Mouse (Mus musculus) hindbrain, embryonic 11.5 days (tissue): ENCODE results near the gene Spred2. TPM values are rescaled to one million over a fixed set of nuclear protein-coding genes. Genes with fewer than 3 reads are reported as not detected.
"Not testable (repeated sequence)": the region's sequence is repeated elsewhere in the genome, so short reads cannot be mapped to it uniquely, and the experiment has no call there.

Source experiments
- ATAC-seq: fragments of 200-750 bp; cut with Nextera tagmentation; 2 replicates; pipeline ENCODE4 v1.8.0; 2017; ENCODE audit warnings: mild to moderate bottlenecking, moderate TSS enrichment, moderate library complexity; ENCODE audit not compliant: low FRiP score
- DNase-seq: peaks from one replicate; pipeline ENCODE4 v3.0.0-alpha.2; 2015; ENCODE audit warnings: low spot score
- H3K27ac ChIP-seq: fragments of 300-500 bp; sonication (generic); 2 replicates; pipeline ENCODE4 v1.5.1; 2014; ENCODE audit warnings: mild to moderate bottlenecking, low read depth, low read length
- H3K27me3 ChIP-seq: fragments of 300-500 bp; sonication (generic); 2 replicates; pipeline ENCODE4 v1.6.1; 2014; ENCODE audit warnings: mild to moderate bottlenecking, low read length, moderate library complexity, mixed read lengths; ENCODE audit not compliant: control insufficient read depth, insufficient read depth
- H3K36me3 ChIP-seq: fragments of 300-500 bp; sonication (generic); 2 replicates; pipeline ENCODE4 v1.6.1; 2014; ENCODE audit warnings: mild to moderate bottlenecking, low read length, moderate library complexity, mixed read lengths; ENCODE audit not compliant: control insufficient read depth, insufficient read depth
- H3K4me1 ChIP-seq: fragments of 300-500 bp; sonication (generic); replicated peaks from 2 replicates; pipeline ENCODE4 v1.6.1; 2014; ENCODE audit warnings: low read length, mixed read lengths; ENCODE audit not compliant: control insufficient read depth, insufficient read depth
- H3K4me2 ChIP-seq: fragments of 300-500 bp; sonication (generic); replicated peaks from 2 replicates; pipeline ENCODE4 v1.6.1; 2014; ENCODE audit warnings: mild to moderate bottlenecking, low read depth, low read length
- H3K4me3 ChIP-seq: fragments of 300-500 bp; sonication (generic); 2 replicates; pipeline ENCODE4 v1.5.1; 2014; ENCODE audit warnings: low read depth, low read length
- H3K9ac ChIP-seq: fragments of 300-500 bp; sonication (generic); 2 replicates; pipeline ENCODE4 v1.6.1; 2014; ENCODE audit warnings: low read depth, low read length
- H3K9me3 ChIP-seq: fragments of 300-500 bp; sonication (generic); 2 replicates; pipeline ENCODE4 v1.6.1; 2016; ENCODE audit warnings: low read length; ENCODE audit not compliant: control insufficient read depth
- WGBS: fragments of 180-500 bp; shearing (Covaris S2); extraction: QIAGEN DNeasy Blood & Tissue Kit; methylation state at CpG from one replicate; pipeline ENCODE4 v1.1.7; 2014; 5-methylcytosine and 5-hydroxymethylcytosine counted together
- polyA plus RNA-seq: library from polyadenylated mRNA; unstranded; fragments of >200 nt; fragmentation: Nextera tagmentation; extraction: Ambion mirVana; gene quantifications from 2 replicates; pipeline ENCODE4 v1.2.1, GENCODE M21; 2014

Spred2 gene
- polyA plus RNA-seq, 1 experiment from 2014 or later = 6.2 TPM

- H3K4me2 ChIP-seq = no peak overlapping the region
- H3K4me1 ChIP-seq = no peaks in the 10 kb centered on the region; the same call in 1 of the 2 replicates
- DNase-seq = no peak
- H3K4me3 ChIP-seq = no peak overlapping the region
- WGBS = 66% methylated on average over 3 of the region's 3 CpGs
- H3K27me3 ChIP-seq = no peaks in the 10 kb centered on the region
- no peak overlapping the region for H3K9ac ChIP-seq
- no peaks in the 10 kb centered on the region for H3K9me3 ChIP-seq
- ATAC-seq = no peak
- H3K27ac ChIP-seq = no peak overlapping the region
- no peaks in the 10 kb centered on the region for H3K36me3 ChIP-seq
Observed at GRCm38 (mm10) chr11:20045586-20045985, 121.4 kb downstream of the Spred2 start.

DNA sequence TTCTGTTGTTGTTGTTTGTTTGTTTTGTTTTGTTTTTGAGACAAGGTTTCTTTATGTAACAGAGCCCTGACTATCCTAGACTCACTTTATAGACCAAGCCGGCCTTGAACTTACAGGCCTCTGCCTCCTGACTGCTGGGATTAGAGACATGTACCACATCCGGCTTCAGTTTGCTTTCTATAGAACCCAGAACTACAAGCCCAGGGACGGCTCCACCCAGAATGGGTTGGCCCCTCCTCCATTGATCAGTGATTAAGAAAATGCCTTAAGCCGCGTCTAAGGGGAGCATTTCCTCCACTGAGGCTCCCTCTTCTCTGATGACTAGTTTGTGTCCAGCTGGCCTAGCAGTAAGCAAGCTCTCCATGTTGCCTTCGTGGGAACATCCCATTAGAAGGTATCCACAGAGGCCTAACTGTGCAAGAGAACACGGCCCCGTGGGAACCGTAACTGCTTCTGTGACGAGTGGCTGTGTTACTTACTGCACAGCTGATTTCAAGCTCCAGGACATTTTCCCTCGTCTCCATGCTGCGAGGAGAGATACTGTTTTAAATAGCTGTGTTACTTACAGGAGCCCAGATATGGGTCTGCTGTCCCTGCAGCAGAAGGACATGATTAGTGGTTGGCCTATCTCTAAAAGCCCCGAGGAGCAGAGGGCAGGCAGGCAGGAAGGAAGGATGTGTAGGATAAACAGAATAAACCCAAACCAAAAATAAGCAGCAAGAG is 128.8 kb downstream of the Spred2 start:
- H3K36me3 ChIP-seq = 0 out of 2 replicates have a peak, but pooled peaks cover 3% of the 10 kb centered on the region
- ATAC-seq (no peak), DNase-seq (no peak)
- H3K27ac ChIP-seq = no peak overlapping the region
- no peaks in the 10 kb centered on the region for H3K9me3 ChIP-seq
- H3K9ac ChIP-seq = no peak overlapping the region
- no peaks in the 10 kb centered on the region for H3K4me1 ChIP-seq
- no peak overlapping the region for H3K4me2 ChIP-seq
- 72% methylated on average over 13 of the region's 13 CpGs for WGBS
- no peak overlapping the region for H3K4me3 ChIP-seq
- no peaks in the 10 kb centered on the region for H3K27me3 ChIP-seq

DNA sequence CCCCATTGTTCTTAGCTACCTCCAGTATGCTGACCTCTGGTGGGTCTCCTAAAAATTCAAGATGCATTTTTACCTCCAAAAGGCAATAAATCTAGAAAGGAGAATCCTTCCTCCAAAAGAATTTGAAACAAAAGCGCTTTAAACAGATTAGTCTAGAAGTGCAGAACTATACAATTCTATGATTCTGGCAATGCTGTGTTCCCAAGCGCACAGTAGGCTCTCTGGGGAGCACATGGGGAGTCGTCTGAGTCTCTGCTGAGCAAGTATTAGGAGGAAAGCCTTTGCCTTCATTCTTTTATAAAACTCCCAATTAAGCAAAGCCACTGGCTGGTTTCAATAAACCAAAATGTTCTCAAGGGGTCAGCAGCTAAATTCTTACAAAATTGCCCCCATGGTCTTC is 129.8 kb downstream of the Spred2 start:
- WGBS = 84% methylated on average over 3 of the region's 3 CpGs
- ATAC-seq = no peak

GRCm38 (mm10) chr11:20054617-20055016 is 130.4 kb downstream of the Spred2 start:
- Histone ChIP-seq H3K4me2 (no peak overlapping the region), H3K27ac (no peak overlapping the region), H3K36me3 (0 out of 2 replicates have a peak, but pooled peaks cover 6% of the 10 kb centered on the region), H3K9ac (no peak overlapping the region), H3K27me3 (no peaks in the 10 kb centered on the region), H3K4me3 (no peak overlapping the region), H3K4me1 (no peaks in the 10 kb centered on the region), H3K9me3 (no peaks in the 10 kb centered on the region)
- no peak for ATAC-seq
- no peak for DNase-seq
- WGBS = 57% methylated on average over 5 of the region's 5 CpGs

More for the DNA sequence above, 129.8 kb downstream of the Spred2 start:
- Histone ChIP-seq H3K4me3 (no peak overlapping the region), H3K4me2 (no peak overlapping the region), H3K9me3 (no peaks in the 10 kb centered on the region), H3K4me1 (no peaks in the 10 kb centered on the region), H3K27me3 (no peaks in the 10 kb centered on the region), H3K36me3 (0 out of 2 replicates have a peak, but pooled peaks cover 6% of the 10 kb centered on the region), H3K27ac (no peak overlapping the region), H3K9ac (no peak overlapping the region)
- no peak for DNase-seq

DNA sequence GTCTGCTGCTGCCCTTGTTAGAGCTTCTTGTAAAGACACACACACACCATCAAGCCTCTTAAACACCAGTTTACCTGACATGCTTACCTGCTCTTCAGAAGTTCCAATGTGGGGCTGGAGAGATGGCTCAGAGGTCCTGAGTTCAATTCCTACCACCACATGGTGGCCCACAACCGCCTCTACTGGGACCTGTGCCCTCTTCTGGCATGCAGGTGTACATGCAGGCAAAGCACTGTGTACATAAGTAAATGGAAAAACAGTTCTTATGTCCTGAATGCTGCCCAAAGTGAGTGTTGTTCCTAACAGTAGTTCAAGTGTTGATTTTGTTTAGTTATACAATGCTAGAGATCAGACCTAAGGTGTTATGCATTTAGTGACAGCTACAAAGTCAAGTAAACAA is 132.0 kb downstream of the Spred2 start:
- H3K27me3 ChIP-seq = no peaks in the 10 kb centered on the region
- H3K36me3 ChIP-seq = 0 out of 2 replicates have a peak, but pooled peaks cover 6% of the 10 kb centered on the region
- no peak for DNase-seq
- H3K27ac ChIP-seq = no peak overlapping the region
- 85% methylated on average over 1 of the region's 1 CpGs for WGBS
- H3K9ac ChIP-seq = no peak overlapping the region
- H3K4me3 ChIP-seq = no peak overlapping the region
- H3K4me2 ChIP-seq = no peak overlapping the region
- no peaks in the 10 kb centered on the region for H3K9me3 ChIP-seq
- H3K4me1 ChIP-seq = no peaks in the 10 kb centered on the region
- ATAC-seq = no peak

- ATAC-seq = no peak
- Histone ChIP-seq H3K4me2 (no peak overlapping the region), H3K27me3 (no peaks in the 10 kb centered on the region), H3K36me3 (0 out of 2 replicates have a peak, but pooled peaks cover 6% of the 10 kb centered on the region), H3K9ac (no peak overlapping the region), H3K4me1 (no peaks in the 10 kb centered on the region), H3K4me3 (no peak overlapping the region), H3K9me3 (no peaks in the 10 kb centered on the region), H3K27ac (no peak overlapping the region)
- 91% methylated on average over 2 of the region's 2 CpGs for WGBS
- no peak for DNase-seq
Observed at GRCm38 (mm10) chr11:20057429-20057828, 133.3 kb downstream of the Spred2 start.

- no peak for ATAC-seq
- H3K27me3 ChIP-seq = no peaks in the 10 kb centered on the region
- 92% methylated on average over 3 of the region's 3 CpGs for WGBS
- H3K9ac ChIP-seq = no peak overlapping the region
- no peak for DNase-seq
- no peak overlapping the region for H3K27ac ChIP-seq
- H3K36me3 ChIP-seq = 0 out of 2 replicates have a peak, but pooled peaks cover 6% of the 10 kb centered on the region
- H3K9me3 ChIP-seq = no peaks in the 10 kb centered on the region
- H3K4me1 ChIP-seq = no peaks in the 10 kb centered on the region
- no peak overlapping the region for H3K4me3 ChIP-seq
- no peak overlapping the region for H3K4me2 ChIP-seq
Observed at GRCm38 (mm10) chr11:20059736-20060135, 135.6 kb downstream of the Spred2 start.

DNA sequence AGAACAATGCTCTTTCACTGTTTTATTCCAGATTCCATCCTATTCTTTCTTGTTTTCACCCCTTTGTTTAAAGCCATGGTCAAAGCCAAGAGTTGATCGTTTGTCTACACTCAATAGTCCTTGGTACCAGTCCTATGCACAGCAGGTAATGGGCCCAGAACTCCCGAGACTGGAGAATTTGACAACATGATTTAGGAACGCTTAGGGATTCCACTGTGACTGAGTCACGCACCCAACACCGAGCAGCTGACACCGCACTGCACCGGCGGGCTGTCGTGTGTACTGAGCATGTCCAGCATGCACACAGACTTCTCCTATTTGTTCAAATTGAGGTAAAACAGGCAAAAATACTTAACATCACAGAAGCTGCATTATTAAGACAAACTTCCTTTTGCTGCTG is 138.6 kb downstream of the Spred2 start:
- not testable (repeated sequence) for H3K9ac ChIP-seq, H3K4me1 ChIP-seq, ATAC-seq, H3K27ac ChIP-seq, H3K27me3 ChIP-seq, H3K4me3 ChIP-seq, H3K4me2 ChIP-seq, H3K9me3 ChIP-seq, H3K36me3 ChIP-seq, DNase-seq
- WGBS = 91% methylated on average over 9 of the region's 9 CpGs

DNA sequence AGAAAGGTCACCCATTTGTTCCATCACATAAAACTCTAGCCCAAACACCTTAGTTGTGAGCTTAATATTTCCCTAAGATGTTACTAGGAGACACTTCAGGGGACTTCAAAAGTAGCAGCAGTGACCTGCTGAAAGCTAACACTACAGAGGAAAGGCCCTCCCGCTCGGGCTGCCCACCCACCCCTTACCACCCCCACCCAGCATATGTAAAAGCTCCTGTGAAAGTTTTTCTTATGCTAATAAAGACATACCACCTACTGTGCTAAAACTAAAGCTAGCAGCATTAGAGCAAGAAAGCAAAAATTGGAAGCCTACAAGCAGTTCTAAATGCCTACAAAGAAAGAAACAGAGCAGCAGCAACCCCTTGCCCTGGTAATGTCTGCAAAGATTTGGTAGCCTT is 139.9 kb downstream of the Spred2 start:
- not testable (repeated sequence) for H3K27ac ChIP-seq, DNase-seq, ATAC-seq, H3K4me3 ChIP-seq, H3K4me1 ChIP-seq, H3K4me2 ChIP-seq, H3K9me3 ChIP-seq, H3K36me3 ChIP-seq, H3K9ac ChIP-seq, H3K27me3 ChIP-seq
- WGBS = 15% methylated on average over 2 of the region's 2 CpGs
